Mouse (Mus musculus) heart, embryonic 11.5 days (tissue): ENCODE data around the gene Olfr211. TPM values are rescaled to one million over a fixed set of nuclear protein-coding genes. Genes with fewer than 3 reads are reported as not detected.
"Not testable (repeated sequence)": the region's sequence is repeated elsewhere in the genome, so short reads cannot be mapped to it uniquely, and the experiment has no call there.

Experiments
- ATAC-seq: fragments of 200-750 bp; cut with Nextera tagmentation; replicated peaks from 2 replicates; pipeline ENCODE4 v1.8.0; 2017; ENCODE audit warnings: moderate library complexity; ENCODE audit not compliant: insufficient number of reproducible peaks, low FRiP score, low TSS enrichment
- H3K27ac ChIP-seq: fragments of 300-500 bp; sonication (generic); 2 replicates; pipeline ENCODE4 v1.5.1; 2014; ENCODE audit warnings: mild to moderate bottlenecking, low read depth, low read length
- H3K27me3 ChIP-seq: fragments of 300-500 bp; sonication (generic); 2 replicates; pipeline ENCODE4 v1.6.1; 2014; ENCODE audit warnings: mild to moderate bottlenecking, low read length, mixed read lengths; ENCODE audit not compliant: control insufficient read depth, insufficient read depth
- H3K36me3 ChIP-seq: fragments of 300-500 bp; sonication (generic); 2 replicates; pipeline ENCODE4 v1.6.1; 2014; ENCODE audit warnings: mild to moderate bottlenecking, low read length, moderate library complexity, mixed read lengths; ENCODE audit not compliant: control insufficient read depth, insufficient read depth
- H3K4me1 ChIP-seq: fragments of 300-500 bp; sonication (generic); 2 replicates; pipeline ENCODE4 v1.6.1; 2014; ENCODE audit warnings: low read length; ENCODE audit not compliant: control insufficient read depth, insufficient read depth
- H3K4me2 ChIP-seq: fragments of 300-500 bp; sonication (generic); 2 replicates; pipeline ENCODE4 v1.6.1; 2014; ENCODE audit warnings: mild to moderate bottlenecking, moderate library complexity
- H3K4me3 ChIP-seq: fragments of 300-500 bp; sonication (generic); 2 replicates; pipeline ENCODE4 v1.5.1; 2014; ENCODE audit warnings: low read depth, low read length
- H3K9ac ChIP-seq: fragments of 300-500 bp; sonication (generic); 2 replicates; pipeline ENCODE4 v1.6.1; 2014; ENCODE audit warnings: mild to moderate bottlenecking, low read depth, low read length, moderate library complexity
- H3K9me3 ChIP-seq: fragments of 300-500 bp; sonication (generic); replicated peaks from 2 replicates; pipeline ENCODE4 v1.6.1; 2016; ENCODE audit warnings: low read length; ENCODE audit not compliant: control insufficient read depth
- WGBS: fragments of 180-500 bp; shearing (Covaris S2); extraction: QIAGEN DNeasy Blood & Tissue Kit; methylation state at CpG from one replicate; pipeline ENCODE4 v1.1.7; 2014; ENCODE audit not compliant: insufficient replicate concordance; 5-methylcytosine and 5-hydroxymethylcytosine counted together
- polyA plus RNA-seq: library from polyadenylated mRNA; unstranded; fragments of >200 nt; fragmentation: Nextera tagmentation; extraction: Ambion mirVana; gene quantifications from 2 replicates; pipeline ENCODE4 v1.2.1, GENCODE M21; 2014

Gene Olfr211
- polyA plus RNA-seq, 1 experiment from 2014 or later: not detected

DNA sequence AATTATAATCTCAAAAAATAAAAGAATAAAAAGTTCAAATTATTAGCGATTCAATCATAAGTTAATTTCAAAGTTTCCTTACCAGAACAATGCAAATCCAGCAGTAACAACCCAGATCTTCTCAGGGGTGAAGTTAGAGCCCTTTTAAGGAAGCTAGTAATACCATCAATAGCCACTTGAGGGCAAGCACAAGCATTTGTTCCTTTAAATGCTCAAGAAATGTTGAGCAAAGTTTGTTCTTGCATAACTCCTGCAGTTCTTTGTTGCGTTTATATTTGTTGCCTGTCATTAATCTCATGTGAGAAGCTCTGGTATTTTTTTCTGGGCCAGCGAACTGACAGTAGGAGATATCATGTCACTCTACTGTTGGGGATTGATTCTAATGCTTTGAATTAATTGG is 20.8 kb upstream of the Olfr211 start:
- ATAC-seq: no peak
- H3K4me2 ChIP-seq: no peak overlapping the region
- H3K9ac ChIP-seq: no peak overlapping the region
- no peaks in the 10 kb centered on the region for H3K36me3 ChIP-seq
- no peaks in the 10 kb centered on the region for H3K9me3 ChIP-seq
- H3K4me1 ChIP-seq: no peaks in the 10 kb centered on the region
- H3K4me3 ChIP-seq: no peak overlapping the region
- H3K27ac ChIP-seq: no peak overlapping the region
- WGBS: 29% methylated on average over 3 of the region's 3 CpGs
- H3K27me3 ChIP-seq: no peaks in the 10 kb centered on the region

DNA sequence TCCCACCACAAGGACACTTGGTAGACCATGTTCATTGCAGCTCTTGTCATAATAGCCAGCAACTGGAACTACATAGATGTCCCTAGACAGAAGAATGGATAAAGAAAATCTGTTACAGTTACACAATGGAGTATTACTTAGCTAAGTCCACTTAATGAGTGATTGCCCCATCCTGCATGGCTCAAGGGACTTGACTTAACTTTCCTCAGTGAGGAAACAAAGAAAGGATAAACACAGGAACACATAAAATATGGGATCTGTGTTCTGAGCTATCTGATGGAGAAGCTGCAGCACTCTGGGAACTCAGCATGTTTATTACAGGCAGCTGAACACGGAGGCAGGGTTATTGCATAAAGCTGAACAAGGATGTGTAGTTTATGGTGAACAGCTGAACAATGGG is 3.8 kb upstream of the Olfr211 start:
- Histone ChIP-seq H3K4me3 (no peak overlapping the region), H3K9me3 (no peaks in the 10 kb centered on the region), H3K9ac (no peak overlapping the region), H3K27ac (no peak overlapping the region), H3K4me2 (no peak overlapping the region), H3K27me3 (no peaks in the 10 kb centered on the region), H3K4me1 (no peaks in the 10 kb centered on the region), H3K36me3 (no peaks in the 10 kb centered on the region)
- 68% methylated on average over 1 of the region's 1 CpGs for WGBS
- ATAC-seq: no peak

DNA sequence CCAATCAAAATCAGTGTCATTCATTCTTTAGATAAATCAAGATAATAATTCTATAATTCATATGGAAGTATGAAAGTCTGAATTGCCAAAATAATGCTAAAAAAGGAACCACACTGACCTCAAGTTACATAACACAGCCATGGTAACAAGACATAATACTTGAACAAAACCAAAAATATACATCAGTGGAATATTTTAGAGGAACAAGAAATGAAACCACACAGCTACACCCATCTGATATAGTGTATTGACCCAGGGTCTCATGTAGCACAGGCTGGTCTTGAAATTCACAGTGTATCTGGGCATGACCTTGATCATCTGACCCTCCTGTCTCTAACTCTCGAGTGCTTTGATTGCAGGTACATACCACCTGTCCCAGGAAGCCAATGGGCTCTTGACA is 2.1 kb upstream of the Olfr211 start:
- Histone ChIP-seq H3K27me3 (no peaks in the 10 kb centered on the region), H3K9me3 (no peaks in the 10 kb centered on the region), H3K9ac (no peak overlapping the region), H3K4me3 (no peak overlapping the region), H3K4me2 (no peak overlapping the region), H3K27ac (no peak overlapping the region), H3K4me1 (no peaks in the 10 kb centered on the region), H3K36me3 (no peaks in the 10 kb centered on the region)
- ATAC-seq: no peak
- WGBS: 61% methylated on average over 1 of the region's 1 CpGs

DNA sequence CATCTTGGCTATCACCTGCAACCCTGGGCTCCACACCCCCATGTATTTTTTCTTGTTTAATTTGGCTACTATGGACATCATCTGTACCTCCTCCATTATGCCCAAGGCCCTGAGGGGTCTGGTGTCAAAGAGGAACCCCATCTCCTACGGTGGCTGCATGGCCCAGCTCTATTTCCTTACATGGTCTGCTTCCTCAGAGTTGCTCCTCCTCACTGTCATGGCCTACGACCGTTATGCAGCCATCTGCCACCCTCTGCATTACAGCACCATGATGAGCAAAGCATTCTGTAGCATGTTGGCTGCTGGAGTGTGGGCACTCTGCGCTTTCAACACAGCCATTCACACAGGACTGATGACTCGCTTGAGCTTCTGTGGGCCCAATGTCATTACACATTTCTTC is 4.9 kb downstream of the Olfr211 start:
- Histone ChIP-seq H3K27ac (no peak overlapping the region), H3K27me3 (no peaks in the 10 kb centered on the region), H3K4me1 (no peaks in the 10 kb centered on the region), H3K36me3 (no peaks in the 10 kb centered on the region), H3K4me3 (no peak overlapping the region), H3K9me3 (no peaks in the 10 kb centered on the region), H3K9ac (no peak overlapping the region), H3K4me2 (no peak overlapping the region)
- ATAC-seq: no peak
- WGBS: 71% methylated on average over 5 of the region's 5 CpGs

DNA sequence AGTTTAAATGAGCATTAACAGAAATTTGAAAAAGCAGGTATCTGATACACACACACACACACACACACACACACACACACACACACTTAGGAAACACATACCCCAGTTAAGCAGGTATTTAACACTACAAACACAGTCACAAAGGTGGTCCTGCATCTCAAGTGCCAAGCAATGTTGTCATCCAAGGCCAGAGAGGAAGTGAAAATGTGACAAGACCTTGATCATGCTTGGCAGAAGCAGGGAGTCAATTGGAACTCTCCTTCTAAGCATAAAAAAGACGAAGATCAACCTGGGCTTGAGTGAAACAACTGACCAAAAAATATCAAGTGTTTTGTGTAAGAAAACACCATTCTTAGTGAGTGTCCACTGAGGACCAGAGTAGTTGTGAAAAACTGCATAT is 7.1 kb downstream of the Olfr211 start:
- H3K27me3 ChIP-seq: no peaks in the 10 kb centered on the region
- WGBS: 70% methylated on average over 1 of the region's 1 CpGs
- H3K9me3 ChIP-seq: no peaks in the 10 kb centered on the region
- H3K4me1 ChIP-seq: no peaks in the 10 kb centered on the region
- no peak for ATAC-seq
- H3K4me2 ChIP-seq: no peak overlapping the region
- H3K4me3 ChIP-seq: no peak overlapping the region
- no peak overlapping the region for H3K27ac ChIP-seq
- H3K9ac ChIP-seq: no peak overlapping the region
- H3K36me3 ChIP-seq: no peaks in the 10 kb centered on the region

DNA sequence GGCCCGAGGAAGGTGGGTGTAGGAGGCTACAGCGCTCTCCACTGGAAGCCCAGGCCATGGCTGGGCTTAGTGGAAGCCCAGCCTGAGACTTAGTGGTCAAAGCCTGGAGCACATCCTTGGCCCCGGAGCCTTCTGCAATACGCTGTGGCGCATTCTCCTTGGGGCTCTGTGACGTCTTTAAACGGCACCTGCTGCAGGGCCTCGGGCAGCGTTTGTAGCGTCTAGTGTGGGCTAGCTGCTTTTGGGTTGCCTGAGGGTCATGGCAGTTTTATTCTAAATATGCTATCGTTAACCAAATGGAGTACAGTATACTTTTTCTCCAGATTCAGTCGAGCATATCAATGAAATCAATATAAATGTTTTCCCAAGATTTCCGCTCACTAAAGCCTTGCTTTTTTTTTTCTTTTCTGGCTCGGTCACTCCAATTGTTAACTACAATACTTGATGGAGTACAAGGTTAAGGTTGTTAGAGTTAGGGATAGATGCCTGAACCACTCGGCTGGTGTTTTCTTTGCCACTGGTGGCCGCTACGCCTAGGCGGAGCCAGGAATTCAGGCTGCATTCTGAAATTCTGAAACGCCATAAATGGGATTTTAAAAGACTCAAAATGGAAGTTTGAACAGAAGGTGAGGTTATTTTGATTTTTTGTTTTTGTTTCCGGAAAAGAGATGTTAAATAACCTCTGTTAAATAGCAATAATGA is 17.6 kb downstream of the Olfr211 start, which contains the start of gene Olfr212:
TSS of gene Olfr212 (plus strand) at position 215 of the 702 bp plus-strand sequence.
- not testable (repeated sequence) for H3K27ac ChIP-seq, H3K4me3 ChIP-seq, H3K4me1 ChIP-seq, H3K9ac ChIP-seq, H3K36me3 ChIP-seq, H3K4me2 ChIP-seq, ATAC-seq, H3K27me3 ChIP-seq, H3K9me3 ChIP-seq
- 82% methylated on average over 19 of the region's 20 CpGs for WGBS

DNA sequence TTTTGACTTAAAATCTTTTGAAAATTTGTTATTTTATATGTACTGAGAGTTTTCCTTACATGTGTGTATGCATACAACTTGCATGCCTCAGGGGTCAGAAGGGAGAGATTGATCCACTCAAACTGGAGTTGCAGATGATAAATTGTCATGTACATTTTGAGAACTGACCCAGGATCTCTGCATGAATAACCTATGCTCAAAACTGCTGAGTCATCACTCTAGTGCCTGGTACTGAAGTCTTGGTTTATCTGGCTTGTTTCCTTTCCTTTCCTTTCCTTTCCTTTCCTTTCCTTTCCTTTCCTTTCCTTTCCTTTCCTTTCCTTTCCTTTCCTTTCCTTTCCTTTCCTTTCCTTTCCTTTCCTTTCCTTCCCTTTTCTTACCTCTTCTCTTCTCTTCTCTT is 25.9 kb downstream of the Olfr211 start:
- no peaks in the 10 kb centered on the region for H3K9me3 ChIP-seq
- ATAC-seq: no peak
- no peaks in the 10 kb centered on the region for H3K4me1 ChIP-seq
- H3K4me3 ChIP-seq: no peak overlapping the region
- no peak overlapping the region for H3K9ac ChIP-seq
- H3K27ac ChIP-seq: no peak overlapping the region
- no peaks in the 10 kb centered on the region for H3K27me3 ChIP-seq
- no peaks in the 10 kb centered on the region for H3K36me3 ChIP-seq
- H3K4me2 ChIP-seq: no peak overlapping the region

DNA sequence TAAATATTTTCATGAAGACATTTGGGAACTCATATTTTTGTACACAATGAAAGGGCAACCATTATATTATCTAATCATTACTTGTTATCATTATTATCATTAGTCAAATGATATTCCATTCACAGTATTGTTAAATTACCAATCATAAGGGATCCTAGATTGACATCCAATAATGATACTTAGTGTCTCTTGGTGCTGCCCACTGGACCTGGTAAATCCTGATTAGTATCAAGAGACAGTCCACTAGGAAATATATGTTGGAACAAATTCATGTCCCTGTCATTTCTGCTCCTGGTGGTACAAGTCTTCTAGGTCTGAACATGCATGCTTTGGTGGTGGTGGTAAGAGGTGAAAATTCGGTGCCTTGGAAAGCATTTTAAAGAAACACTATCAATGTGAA is 49.3 kb downstream of the Olfr211 start, which contains the start of gene Olfr213:
TSS of gene Olfr213 (plus strand) at position 301 of the 400 bp plus-strand sequence.
- Histone ChIP-seq H3K36me3 (no peaks in the 10 kb centered on the region), H3K4me3 (no peak within 1 kb of the TSS), H3K4me1 (no peaks in the 10 kb centered on the region), H3K27me3 (no peaks in the 10 kb centered on the region), H3K9ac (no peak within 1 kb of the TSS), H3K4me2 (no peak within 1 kb of the TSS), H3K27ac (no peak within 1 kb of the TSS), H3K9me3 (no peaks in the 10 kb centered on the region)
- 69% methylated on average over 1 of the region's 1 CpGs for WGBS
- ATAC-seq: no peak

DNA sequence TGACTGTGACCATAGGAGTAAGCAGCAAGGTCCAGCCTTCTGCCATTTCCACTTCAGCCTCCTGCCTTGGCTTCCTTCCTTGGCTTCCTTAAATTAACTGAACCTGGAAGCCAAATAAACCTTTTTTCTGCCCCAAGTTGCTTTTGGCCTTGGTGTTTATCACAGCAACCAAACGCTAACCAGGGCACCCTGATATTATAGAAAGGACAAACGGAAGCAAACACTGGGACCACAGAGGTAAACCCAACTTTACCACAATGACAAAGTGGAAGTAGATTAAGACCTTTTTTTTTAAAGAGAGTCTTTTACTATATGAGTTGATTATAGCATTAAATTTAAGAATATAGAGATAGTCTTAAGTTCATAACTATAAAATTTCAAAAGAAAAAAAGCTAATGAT is 53.6 kb downstream of the Olfr211 start:
- no peaks in the 10 kb centered on the region for H3K27me3 ChIP-seq
- H3K9ac ChIP-seq: no peak overlapping the region
- no peak overlapping the region for H3K4me2 ChIP-seq
- WGBS: 70% methylated on average over 2 of the region's 2 CpGs
- no peak for ATAC-seq
- H3K9me3 ChIP-seq: no peaks in the 10 kb centered on the region
- H3K4me1 ChIP-seq: no peaks in the 10 kb centered on the region
- H3K36me3 ChIP-seq: no peaks in the 10 kb centered on the region
- H3K4me3 ChIP-seq: no peak overlapping the region
- H3K27ac ChIP-seq: no peak overlapping the region
